Mouse (Mus musculus): ENCODE data around the gene Nck2.

Nck2 gene

GRCm38 (mm10) chr1:43444531-43444930 lies at the start of gene Nck2:
Gene Nck2 (plus strand): TSS chr1:43444579.
- DNase-seq (ENCODE audit: low read depth, low spot score) = no peak

GRCm38 (mm10) chr1:43395040-43395439 lies 49.3 kb upstream of the Nck2 start:
- DNase-seq (ENCODE audit: low read depth, low spot score) = no peak

GRCm38 (mm10) chr1:43395799-43396198 lies 48.6 kb upstream of the Nck2 start:
- no peak for DNase-seq (ENCODE audit: low read depth, low spot score)

- DNase-seq (ENCODE audit: low read depth, low spot score) = peak; percentile 3
Observed at GRCm38 (mm10) chr1:43396522-43396921, 47.9 kb upstream of the Nck2 start.

- no peak for DNase-seq (ENCODE audit: low read depth, low spot score)
Observed at GRCm38 (mm10) chr1:43397096-43397495, 47.3 kb upstream of the Nck2 start.

- DNase-seq (ENCODE audit: low read depth, low spot score) = no peak
Observed at GRCm38 (mm10) chr1:43398738-43399601, 45.4 kb upstream of the Nck2 start.

- DNase-seq (ENCODE audit: low read depth, low spot score) = no peak
Observed at GRCm38 (mm10) chr1:43399602-43400216, 44.7 kb upstream of the Nck2 start.

GRCm38 (mm10) chr1:43400655-43401054 lies 43.7 kb upstream of the Nck2 start:
- no peak for DNase-seq (ENCODE audit: low read depth, low spot score)

- DNase-seq (ENCODE audit: low read depth, low spot score) = no peak
Observed at GRCm38 (mm10) chr1:43403341-43403740, 41.0 kb upstream of the Nck2 start.

GRCm38 (mm10) chr1:43404693-43405678 lies 39.4 kb upstream of the Nck2 start:
- DNase-seq (ENCODE audit: low read depth, low spot score) = no peak

- DNase-seq (ENCODE audit: low read depth, low spot score) = no peak
Observed at GRCm38 (mm10) chr1:43409019-43409418, 35.4 kb upstream of the Nck2 start.

GRCm38 (mm10) chr1:43412825-43413224 lies 31.6 kb upstream of the Nck2 start:
- no peak for DNase-seq (ENCODE audit: low read depth, low spot score)

GRCm38 (mm10) chr1:43413298-43413697 lies 31.1 kb upstream of the Nck2 start:
- no peak for DNase-seq (ENCODE audit: low read depth, low spot score)

- DNase-seq (ENCODE audit: low read depth, low spot score) = no peak
Observed at GRCm38 (mm10) chr1:43413749-43414148, 30.6 kb upstream of the Nck2 start.

- no peak for DNase-seq (ENCODE audit: low read depth, low spot score)
Observed at GRCm38 (mm10) chr1:43414228-43414627, 30.2 kb upstream of the Nck2 start.

- DNase-seq (ENCODE audit: low read depth, low spot score) = no peak
Observed at GRCm38 (mm10) chr1:43414971-43415370, 29.4 kb upstream of the Nck2 start.

GRCm38 (mm10) chr1:43422969-43423748 lies 21.2 kb upstream of the Nck2 start:
- no peak for DNase-seq (ENCODE audit: low read depth, low spot score)

- no peak for DNase-seq (ENCODE audit: low read depth, low spot score)
Observed at GRCm38 (mm10) chr1:43426526-43426925, 17.9 kb upstream of the Nck2 start.

- DNase-seq (ENCODE audit: low read depth, low spot score) = no peak
Observed at GRCm38 (mm10) chr1:43426993-43427535, 17.3 kb upstream of the Nck2 start.

GRCm38 (mm10) chr1:43429924-43430876 lies 14.2 kb upstream of the Nck2 start:
- no peak for DNase-seq (ENCODE audit: low read depth, low spot score)
